Mouse (Mus musculus) erythroblast, embryonic 14.5 days (primary cell): ENCODE results near the gene Map3k4. TPM values are rescaled to one million over a fixed set of nuclear protein-coding genes. Genes with fewer than 3 reads are reported as not detected.
"Not testable (repeated sequence)": the region's sequence is repeated elsewhere in the genome, so short reads cannot be mapped to it uniquely, and the experiment has no call there.

ENCODE experiments used
- H3K27me3 ChIP-seq: 2 replicates; pipeline ENCODE4 v1.6.1; 2012; ENCODE audit warnings: inconsistent platforms; ENCODE audit not compliant: control insufficient read depth
- H3K36me3 ChIP-seq: 2 replicates; pipeline ENCODE4 v1.6.1; 2012; ENCODE audit warnings: mild to moderate bottlenecking, inconsistent platforms; ENCODE audit not compliant: control insufficient read depth
- H3K4me1 ChIP-seq: 2 replicates; pipeline ENCODE4 v1.6.1; 2012; ENCODE audit warnings: inconsistent platforms; ENCODE audit not compliant: control insufficient read depth
- H3K4me3 ChIP-seq: replicated peaks from 2 replicates; pipeline ENCODE3; 2012; ENCODE audit warnings: moderate library complexity, mild to moderate bottlenecking, inconsistent platforms
- H3K9me3 ChIP-seq: 2 replicates; pipeline ENCODE4 v1.6.1; 2012; ENCODE audit warnings: low read length, inconsistent platforms, mixed read lengths; ENCODE audit not compliant: control insufficient read depth
- GATA1 ChIP-seq: IDR thresholded peaks from 2 replicates; pipeline ENCODE4 v1.6.1; 2012; ENCODE audit warnings: low read length, inconsistent platforms, mixed read lengths
- TAL1 ChIP-seq: IDR thresholded peaks from 3 replicates; pipeline ENCODE4 v1.6.1; 2012; ENCODE audit warnings: low read length, inconsistent platforms, mixed read lengths
- polyA plus RNA-seq: library from polyadenylated mRNA; stranded (reverse); fragments of >175 nt; gene quantifications from 2 replicates; pipeline ENCODE4 v1.2.3, GENCODE M21; 2012

The Map3k4 gene
- polyA plus RNA-seq, 1 experiment, result 0.93 TPM

GRCm38 (mm10) chr17:12240701-12241100, 77.9 kb downstream of the Map3k4 start:
- no peak for TF ChIP-seq GATA1
- no peak for TF ChIP-seq TAL1

GRCm38 (mm10) chr17:12232724-12233123, 85.9 kb downstream of the Map3k4 start:
- peaks cover 88% of the 10 kb centered on the region for H3K36me3 ChIP-seq
- H3K9me3 ChIP-seq, result no peaks in the 10 kb centered on the region
- no peak for TF ChIP-seq GATA1
- TF ChIP-seq TAL1, result no peak
- H3K4me3 ChIP-seq, result no peak overlapping the region
- no peaks in the 10 kb centered on the region for H3K4me1 ChIP-seq
- H3K27me3 ChIP-seq, result no peaks in the 10 kb centered on the region

More at GRCm38 (mm10) chr17:12240701-12241100, 77.9 kb downstream of the Map3k4 start:
- Histone ChIP-seq H3K4me1 (no peaks in the 10 kb centered on the region), H3K27me3 (no peaks in the 10 kb centered on the region), H3K4me3 (no peak overlapping the region), H3K9me3 (no peaks in the 10 kb centered on the region), H3K36me3 (peaks cover 45% of the 10 kb centered on the region)

GRCm38 (mm10) chr17:12231087-12231486, 87.5 kb downstream of the Map3k4 start:
- no peaks in the 10 kb centered on the region for H3K27me3 ChIP-seq
- H3K4me1 ChIP-seq, result no peaks in the 10 kb centered on the region
- no peaks in the 10 kb centered on the region for H3K9me3 ChIP-seq
- H3K36me3 ChIP-seq, result peaks cover 93% of the 10 kb centered on the region
- no peak overlapping the region for H3K4me3 ChIP-seq
- TF ChIP-seq GATA1, result no peak
- TF ChIP-seq TAL1, result no peak

- H3K27me3 ChIP-seq, result no peaks in the 10 kb centered on the region
- no peak overlapping the region for H3K4me3 ChIP-seq
- peaks cover 87% of the 10 kb centered on the region for H3K36me3 ChIP-seq
- no peaks in the 10 kb centered on the region for H3K9me3 ChIP-seq
- no peak for TF ChIP-seq GATA1
- TF ChIP-seq TAL1, result no peak
- no peaks in the 10 kb centered on the region; the same call in 1 of the 2 replicates for H3K4me1 ChIP-seq
Observed at GRCm38 (mm10) chr17:12230167-12230566, 88.4 kb downstream of the Map3k4 start.

DNA sequence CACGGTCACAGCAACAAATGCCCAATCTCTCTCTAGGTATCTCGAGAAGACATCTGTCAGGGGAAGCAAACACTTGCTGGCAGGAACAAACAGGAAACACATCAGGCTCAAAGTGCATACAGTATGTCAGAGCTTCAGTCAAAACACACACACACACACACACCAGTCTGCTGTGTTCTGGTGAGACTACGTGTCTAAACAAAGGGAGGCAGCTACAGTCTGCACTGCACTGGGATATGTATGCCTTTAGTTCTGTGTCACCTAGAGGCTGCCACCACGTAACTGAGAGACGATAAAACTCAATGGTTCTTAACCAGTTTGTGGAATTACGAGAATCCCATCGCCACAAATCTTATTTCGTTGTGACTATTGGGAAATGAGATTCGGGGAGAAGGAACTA, 88.8 kb downstream of the Map3k4 start:
- no peaks in the 10 kb centered on the region; the same call in 1 of the 2 replicates for H3K4me1 ChIP-seq
- no peak for TF ChIP-seq GATA1
- no peak for TF ChIP-seq TAL1
- H3K4me3 ChIP-seq, result no peak overlapping the region
- H3K27me3 ChIP-seq, result no peaks in the 10 kb centered on the region
- peaks cover 84% of the 10 kb centered on the region for H3K36me3 ChIP-seq
- H3K9me3 ChIP-seq, result no peaks in the 10 kb centered on the region

DNA sequence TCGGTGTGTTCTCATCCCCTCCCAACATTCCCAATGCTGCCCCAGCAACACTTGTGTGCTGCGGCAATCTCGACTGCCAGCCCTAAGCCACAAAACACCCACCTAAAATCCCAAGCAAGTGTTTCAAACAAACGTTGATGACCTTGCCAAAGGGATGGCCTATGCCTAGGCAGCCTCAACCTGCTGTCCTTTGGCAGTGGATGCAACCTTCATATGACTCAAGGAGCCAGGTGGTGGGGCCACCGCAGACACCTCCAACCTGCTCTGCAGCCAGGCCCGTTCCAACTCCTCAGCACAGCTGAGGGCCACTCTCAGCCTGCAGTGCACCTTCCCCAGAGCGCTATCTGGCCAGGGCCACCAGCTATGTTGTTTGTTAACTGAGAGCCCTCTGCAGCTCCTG, 90.1 kb downstream of the Map3k4 start:
- Histone ChIP-seq H3K27me3 (no peaks in the 10 kb centered on the region), H3K9me3 (no peaks in the 10 kb centered on the region), H3K4me1 (no peaks in the 10 kb centered on the region; the same call in 1 of the 2 replicates), H3K4me3 (no peak overlapping the region), H3K36me3 (peaks cover 84% of the 10 kb centered on the region)
- TF ChIP-seq TAL1 (no peak), GATA1 (no peak)

GRCm38 (mm10) chr17:12228001-12228400, 90.6 kb downstream of the Map3k4 start:
- Histone ChIP-seq H3K9me3 (no peaks in the 10 kb centered on the region), H3K27me3 (no peaks in the 10 kb centered on the region), H3K4me1 (no peaks in the 10 kb centered on the region; the same call in 1 of the 2 replicates), H3K4me3 (no peak overlapping the region), H3K36me3 (peaks cover 83% of the 10 kb centered on the region)
- TF ChIP-seq GATA1 (no peak), TAL1 (no peak)

DNA sequence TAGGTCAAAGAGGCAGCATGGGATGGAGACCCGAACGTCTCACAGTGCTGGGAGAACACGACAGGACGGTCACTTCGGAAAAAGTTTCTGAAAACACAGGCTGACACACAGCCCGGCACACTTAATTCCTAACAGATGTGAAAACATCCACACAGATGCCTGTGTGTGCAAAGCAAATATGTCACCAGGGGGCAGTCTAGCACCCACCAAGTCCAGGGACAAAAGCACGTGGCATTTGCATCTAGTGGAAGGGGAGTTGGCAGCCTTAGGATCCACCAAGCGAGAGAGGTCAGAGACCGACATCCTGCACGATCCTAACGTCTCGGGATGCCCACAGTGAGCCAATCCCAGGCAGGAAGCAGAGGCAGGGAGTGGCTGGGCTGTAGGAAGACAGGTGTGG, 92.0 kb downstream of the Map3k4 start:
- Histone ChIP-seq H3K27me3 (no peaks in the 10 kb centered on the region), H3K36me3 (peaks cover 83% of the 10 kb centered on the region), H3K4me3 (no peak overlapping the region), H3K4me1 (no peaks in the 10 kb centered on the region; the same call in 1 of the 2 replicates), H3K9me3 (no peaks in the 10 kb centered on the region)
- TF ChIP-seq GATA1 (no peak), TAL1 (no peak)

DNA sequence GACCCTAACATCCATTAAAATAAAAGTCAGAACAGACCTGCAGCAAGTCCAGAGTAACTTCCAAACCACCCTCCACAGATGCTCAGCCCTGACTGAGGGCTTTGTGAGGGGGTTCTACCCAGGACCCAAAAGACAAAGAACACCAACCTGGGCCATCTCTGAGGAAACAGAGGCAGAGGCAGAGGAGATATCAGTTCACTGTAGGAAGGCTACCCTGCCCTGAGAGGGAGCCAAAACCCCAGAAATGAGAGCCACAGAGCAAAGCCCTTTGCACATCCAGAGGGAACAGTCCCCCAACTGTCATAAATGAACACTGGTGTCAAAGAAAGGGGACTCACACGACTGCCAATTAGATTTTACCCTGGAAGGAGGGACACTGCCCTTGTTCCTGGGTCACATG, 93.4 kb downstream of the Map3k4 start:
- TF ChIP-seq TAL1 (no peak), GATA1 (no peak)
- Histone ChIP-seq H3K36me3 (peaks cover 84% of the 10 kb centered on the region), H3K9me3 (no peaks in the 10 kb centered on the region), H3K4me1 (no peaks in the 10 kb centered on the region; the same call in 1 of the 2 replicates), H3K27me3 (no peaks in the 10 kb centered on the region), H3K4me3 (no peak overlapping the region)

- not testable (repeated sequence) for H3K4me1 ChIP-seq, H3K9me3 ChIP-seq, H3K27me3 ChIP-seq, H3K4me3 ChIP-seq
- H3K36me3 ChIP-seq, result peaks cover 84% of the 10 kb centered on the region
Observed at GRCm38 (mm10) chr17:12224551-12224950, 94.0 kb downstream of the Map3k4 start.
